Mouse (Mus musculus): Measurements from ENCODE around the gene Krtap4-9. TPM values are rescaled to one million over a fixed set of nuclear protein-coding genes. Genes with fewer than 3 reads are reported as not detected.

Krtap4-9 gene
- polyA plus RNA-seq (2017; shearing (Covaris generic)), result not detected

DNA sequence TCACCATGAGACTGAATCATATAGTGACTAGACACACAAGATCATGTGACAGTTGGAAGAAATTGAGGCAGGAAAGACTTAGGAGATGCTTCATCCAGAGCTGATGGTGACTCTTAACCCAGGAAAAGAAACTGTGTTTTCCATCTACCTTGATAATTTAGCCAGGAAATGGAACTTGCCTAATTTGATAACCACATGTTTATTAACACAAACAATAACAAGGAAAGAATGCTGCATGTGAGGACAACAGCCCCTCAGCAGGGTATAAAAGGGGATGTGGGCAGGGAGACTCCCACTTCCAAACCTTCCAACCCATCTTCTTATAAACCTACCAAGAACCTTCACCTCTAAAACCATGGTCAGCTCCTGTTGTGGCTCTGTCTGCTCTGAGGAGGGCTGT is at the start of gene Krtap4-9:
Gene Krtap4-9, plus strand, starts transcription at position 301 of the 400 bp plus-strand sequence.

DNA sequence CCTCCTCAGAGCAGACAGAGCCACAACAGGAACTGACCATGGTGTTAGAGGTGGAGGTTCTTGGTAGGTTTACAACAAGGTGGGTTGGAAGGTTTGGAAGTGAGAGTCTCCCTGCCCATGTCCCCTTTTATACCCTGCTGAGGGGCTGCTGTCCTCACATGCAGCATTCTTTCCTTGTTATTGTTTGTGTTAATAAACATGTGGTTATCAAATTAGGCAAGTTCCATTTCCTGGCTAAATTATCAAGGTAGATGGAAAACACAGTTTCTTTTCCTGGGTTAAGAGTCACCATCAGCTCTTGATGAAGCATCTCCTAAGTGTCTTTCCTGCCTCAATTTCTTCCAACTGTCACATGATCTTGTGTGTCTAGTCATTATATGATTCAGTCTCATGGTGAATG is 12.2 kb upstream of the Krtap4-9 start, which contains the start of gene Gm11595:
Gene Gm11595, minus strand, starts transcription at position 101 of the 400 bp plus-strand sequence.

DNA sequence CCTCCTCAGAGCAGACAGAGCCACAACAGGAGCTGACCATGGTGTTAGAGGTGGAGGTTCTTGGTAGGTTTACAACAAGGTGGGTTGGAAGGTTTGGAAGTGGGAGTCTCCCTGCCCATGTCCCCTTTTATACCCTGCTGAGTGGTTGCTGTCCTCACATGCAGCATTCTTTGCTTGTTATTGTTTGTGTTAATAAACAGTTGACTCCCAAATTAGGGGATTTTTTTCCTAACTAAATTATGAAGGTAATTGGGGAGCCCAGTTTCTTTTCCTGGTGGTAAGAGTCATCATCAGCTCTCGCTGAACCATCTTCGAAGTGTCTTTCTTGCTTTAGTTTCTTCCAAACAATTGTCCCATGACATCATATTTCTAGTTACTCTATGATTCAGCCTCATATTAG is 4.4 kb upstream of the Krtap4-9 start, which contains the start of gene Krtap4-8:
Gene Krtap4-8, minus strand, starts transcription at position 101 of the 400 bp plus-strand sequence.

DNA sequence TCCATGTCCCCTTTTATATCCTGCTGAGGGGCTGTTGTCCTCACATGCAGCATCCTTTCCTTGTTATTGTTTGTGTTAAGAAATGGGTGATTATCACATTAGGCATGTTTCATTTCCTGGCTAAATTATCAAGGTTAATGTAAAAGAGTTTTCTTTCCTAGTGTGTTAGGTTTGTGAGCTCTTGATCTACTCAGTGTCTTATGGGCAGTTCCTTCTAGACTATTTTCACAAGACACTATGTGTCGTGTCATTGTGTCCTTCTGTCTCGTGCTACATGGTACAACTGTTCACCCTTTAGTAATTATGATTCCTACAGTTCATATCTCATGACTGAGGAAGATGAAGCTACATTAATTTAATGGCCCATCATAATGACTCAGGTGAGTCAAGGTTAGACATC is 8.4 kb downstream of the Krtap4-9 start, which contains the start of gene Gm11596:
Gene Gm11596, minus strand, starts transcription at position 101 of the 400 bp plus-strand sequence.

GRCm38 (mm10) chr11:99798832-99799231 is 13.8 kb downstream of the Krtap4-9 start, which contains the start of gene Gm11569:
Gm11569 (minus strand) TSS chr11:99798932.

GRCm38 (mm10) chr11:99804346-99804745 is 19.3 kb downstream of the Krtap4-9 start, which contains the start of gene Gm11554:
Gm11554 (minus strand) TSS chr11:99804446.

DNA sequence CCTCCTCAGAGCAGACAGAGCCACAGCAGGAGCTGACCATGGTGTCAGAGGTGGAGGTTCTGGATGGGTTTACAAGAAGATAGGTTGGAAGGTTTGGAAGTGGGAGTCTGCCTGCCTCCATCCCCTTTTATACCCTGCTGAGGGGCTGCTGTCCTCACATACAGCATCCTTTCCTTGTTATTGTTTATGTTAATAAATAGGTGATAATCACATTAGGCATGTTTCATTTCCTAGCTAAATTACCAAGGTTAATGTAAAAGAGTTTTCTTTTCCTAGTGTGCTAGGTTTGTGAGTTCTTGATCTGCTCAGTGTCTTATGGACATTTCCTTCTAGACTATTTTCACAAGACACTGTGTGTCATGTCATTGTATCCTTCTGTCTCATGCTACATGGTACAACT is 24.8 kb downstream of the Krtap4-9 start, which contains the start of gene Krtap4-13:
Gene Krtap4-13, minus strand, starts transcription at position 101 of the 400 bp plus-strand sequence.

DNA sequence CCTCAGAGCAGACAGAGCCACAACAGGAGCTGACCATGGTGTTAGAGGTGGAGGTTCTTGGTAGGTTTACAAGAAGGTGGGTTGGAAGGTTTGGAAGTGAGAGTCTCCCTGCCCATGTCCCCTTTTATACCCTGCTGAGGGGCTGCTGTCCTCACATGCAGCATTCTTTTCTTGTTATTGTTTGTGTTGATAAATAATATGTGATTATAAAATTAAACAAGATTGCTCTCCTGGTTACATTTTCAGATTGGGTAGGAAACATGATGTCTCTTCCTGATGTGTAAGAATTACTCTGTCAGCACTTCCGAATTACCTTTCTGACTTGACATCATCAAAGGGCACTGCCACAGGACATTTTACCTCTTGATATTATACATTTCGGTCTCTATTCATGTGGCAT is 30.6 kb downstream of the Krtap4-9 start, which contains the start of gene Gm11564:
Gene Gm11564, minus strand, starts transcription at position 101 of the 400 bp plus-strand sequence.

Other genes starting within 250 kb of the Krtap4-9 start
- not detected for gene Krt40, start 242.0 kb upstream of the Krtap4-9 start, polyA plus RNA-seq (2017; shearing (Covaris generic))
- not detected for gene Krtap3-3, start 234.3 kb upstream of the Krtap4-9 start, polyA plus RNA-seq (2017; shearing (Covaris generic))
- not detected for gene Krtap3-2, start 228.3 kb upstream of the Krtap4-9 start, polyA plus RNA-seq (2017; shearing (Covaris generic))
- not detected for gene Gm11939, start 225.7 kb upstream of the Krtap4-9 start, polyA plus RNA-seq (2017; shearing (Covaris generic))
- not detected for gene Krtap3-1, start 218.6 kb upstream of the Krtap4-9 start, polyA plus RNA-seq (2017; shearing (Covaris generic))
- not detected for gene Krtap1-5, start 204.2 kb upstream of the Krtap4-9 start, polyA plus RNA-seq (2017; shearing (Covaris generic))
- gene Krtap1-4, start 201.5 kb upstream of the Krtap4-9 start, polyA plus RNA-seq (2017; shearing (Covaris generic)), result not detected
- not detected for gene Krtap1-3, start 193.9 kb upstream of the Krtap4-9 start, polyA plus RNA-seq (2017; shearing (Covaris generic))
- gene Krtap9-3, start 187.1 kb upstream of the Krtap4-9 start, polyA plus RNA-seq (2017; shearing (Covaris generic)), result not detected
- not detected for gene Gm11938, start 181.9 kb upstream of the Krtap4-9 start, polyA plus RNA-seq (2017; shearing (Covaris generic))
- gene Gm11937, start 175.0 kb upstream of the Krtap4-9 start, polyA plus RNA-seq (2017; shearing (Covaris generic)), result not detected
- not detected for gene Krtap2-4, start 170.4 kb upstream of the Krtap4-9 start, polyA plus RNA-seq (2017; shearing (Covaris generic))
- not detected for gene Gm11562, start 164.8 kb upstream of the Krtap4-9 start, polyA plus RNA-seq (2017; shearing (Covaris generic))
- gene Krtap4-1, start 157.0 kb upstream of the Krtap4-9 start, polyA plus RNA-seq (2017; shearing (Covaris generic)), result not detected
- gene Krtap4-2, start 150.1 kb upstream of the Krtap4-9 start, polyA plus RNA-seq (2017; shearing (Covaris generic)), result not detected
- not detected for gene Krtap4-7, start 141.1 kb upstream of the Krtap4-9 start, polyA plus RNA-seq (2017; shearing (Covaris generic))
- gene Gm11555, start 135.0 kb upstream of the Krtap4-9 start, polyA plus RNA-seq (2017; shearing (Covaris generic)), result not detected
- gene Gm11563, start 126.2 kb upstream of the Krtap4-9 start, polyA plus RNA-seq (2017; shearing (Covaris generic)), result not detected
- not detected for gene Krtap4-6, start 119.2 kb upstream of the Krtap4-9 start, polyA plus RNA-seq (2017; shearing (Covaris generic))
- gene Gm14190, start 94.5 kb upstream of the Krtap4-9 start, polyA plus RNA-seq (2017; shearing (Covaris generic)), result not detected
- not detected for gene Gm14180, start 50.9 kb upstream of the Krtap4-9 start, polyA plus RNA-seq (2017; shearing (Covaris generic))
- not detected for gene Gm11595, start 12.3 kb upstream of the Krtap4-9 start, polyA plus RNA-seq (2017; shearing (Covaris generic))
- not detected for gene Krtap4-8, start 4.5 kb upstream of the Krtap4-9 start, polyA plus RNA-seq (2017; shearing (Covaris generic))
- gene Gm11596, start 8.3 kb downstream of the Krtap4-9 start, polyA plus RNA-seq (2017; shearing (Covaris generic)), result not detected
- not detected for gene Gm11569, start 13.7 kb downstream of the Krtap4-9 start, polyA plus RNA-seq (2017; shearing (Covaris generic))
- not detected for gene Gm11554, start 19.2 kb downstream of the Krtap4-9 start, polyA plus RNA-seq (2017; shearing (Covaris generic))
- gene Krtap4-13, start 24.7 kb downstream of the Krtap4-9 start, polyA plus RNA-seq (2017; shearing (Covaris generic)), result not detected
- gene Gm11564, start 30.5 kb downstream of the Krtap4-9 start, polyA plus RNA-seq (2017; shearing (Covaris generic)), result not detected
- not detected for gene 2300003K06Rik, start 52.9 kb downstream of the Krtap4-9 start, polyA plus RNA-seq (2017; shearing (Covaris generic))
- not detected for gene Krtap4-16, start 66.4 kb downstream of the Krtap4-9 start, polyA plus RNA-seq (2017; shearing (Covaris generic))
- not detected for gene Gm11568, start 72.7 kb downstream of the Krtap4-9 start, polyA plus RNA-seq (2017; shearing (Covaris generic))
- not detected for gene Gm11559, start 79.3 kb downstream of the Krtap4-9 start, polyA plus RNA-seq (2017; shearing (Covaris generic))
- not detected for gene Krtap9-1, start 88.2 kb downstream of the Krtap4-9 start, polyA plus RNA-seq (2017; shearing (Covaris generic))
- not detected for gene Gm11567, start 94.0 kb downstream of the Krtap4-9 start, polyA plus RNA-seq (2017; shearing (Covaris generic))
- not detected for gene Krtap31-1, start 122.7 kb downstream of the Krtap4-9 start, polyA plus RNA-seq (2017; shearing (Covaris generic))
- not detected for gene Gm11565, start 129.6 kb downstream of the Krtap4-9 start, polyA plus RNA-seq (2017; shearing (Covaris generic))
- not detected for gene Krtap31-2, start 151.1 kb downstream of the Krtap4-9 start, polyA plus RNA-seq (2017; shearing (Covaris generic))
- gene Krtap9-5, start 163.3 kb downstream of the Krtap4-9 start, polyA plus RNA-seq (2017; shearing (Covaris generic)), result not detected
- not detected for gene Krtap29-1, start 193.9 kb downstream of the Krtap4-9 start, polyA plus RNA-seq (2017; shearing (Covaris generic))
- not detected for gene Krtap16-1, start 201.4 kb downstream of the Krtap4-9 start, polyA plus RNA-seq (2017; shearing (Covaris generic))
- gene Krtap17-1, start 208.8 kb downstream of the Krtap4-9 start, polyA plus RNA-seq (2017; shearing (Covaris generic)), result not detected
- gene Krt33a, start 231.0 kb downstream of the Krtap4-9 start, polyA plus RNA-seq (2017; shearing (Covaris generic)), result not detected
- gene Krt33b, start 244.7 kb downstream of the Krtap4-9 start, polyA plus RNA-seq (2017; shearing (Covaris generic)), result not detected

Data from activated CD4-positive, CD25-positive, alpha-beta regulatory T cell, adult 9 weeks (primary cell).